Mouse (Mus musculus) midbrain, postnatal 0 days (tissue): ENCODE measurements around the gene Rb1. TPM values are rescaled to one million over a fixed set of nuclear protein-coding genes. Genes with fewer than 3 reads are reported as not detected.

ENCODE experiments used
- ATAC-seq: fragments of 200-750 bp; cut with Nextera tagmentation; 2 replicates; pipeline ENCODE4 v1.8.0; 2017; ENCODE audit warnings: moderate number of reproducible peaks, mild to moderate bottlenecking, moderate TSS enrichment, moderate library complexity; ENCODE audit not compliant: low FRiP score
- DNase-seq: peaks from one replicate; pipeline ENCODE4 v3.0.0-alpha.2; 2015; ENCODE audit warnings: low spot score
- H3K27ac ChIP-seq: fragments of 300-500 bp; sonication (generic); 2 replicates; pipeline ENCODE4 v1.5.1; 2014; ENCODE audit warnings: low read depth, mild to moderate bottlenecking, low read length, mixed read lengths
- H3K27me3 ChIP-seq: fragments of 300-500 bp; sonication (generic); 2 replicates; pipeline ENCODE4 v1.6.1; 2014; ENCODE audit warnings: low read length, control low read depth, mixed read lengths; ENCODE audit not compliant: insufficient read depth
- H3K36me3 ChIP-seq: fragments of 300-500 bp; sonication (generic); 2 replicates; pipeline ENCODE4 v1.6.1; 2014; ENCODE audit warnings: low read length, control low read depth, mixed read lengths; ENCODE audit not compliant: insufficient read depth
- H3K4me1 ChIP-seq: fragments of 300-500 bp; sonication (generic); 2 replicates; pipeline ENCODE4 v1.6.1; 2014; ENCODE audit warnings: mild to moderate bottlenecking, control low read depth, antibody characterized with exemption, low read length, mixed read lengths; ENCODE audit not compliant: insufficient read depth
- H3K4me2 ChIP-seq: fragments of 300-500 bp; sonication (generic); 2 replicates; pipeline ENCODE4 v1.6.1; 2014; ENCODE audit warnings: low read depth, mild to moderate bottlenecking, low read length, mixed read lengths; ENCODE audit not compliant: poor library complexity, severe bottlenecking
- H3K4me3 ChIP-seq: fragments of 300-500 bp; sonication (generic); 2 replicates; pipeline ENCODE4 v1.5.1; 2014; ENCODE audit warnings: low read depth, mild to moderate bottlenecking, low read length, moderate library complexity
- H3K9ac ChIP-seq: fragments of 300-500 bp; sonication (generic); replicated peaks from 2 replicates; pipeline ENCODE4 v1.6.1; 2014; ENCODE audit warnings: mild to moderate bottlenecking, low read length, moderate library complexity, mixed read lengths; ENCODE audit not compliant: poor library complexity, severe bottlenecking
- H3K9me3 ChIP-seq: fragments of 300-500 bp; sonication (generic); 2 replicates; pipeline ENCODE4 v1.6.1; 2016; ENCODE audit warnings: low read length, control low read depth
- CTCF ChIP-seq: IDR thresholded peaks from 2 replicates; pipeline ENCODE4 v1.5.1; 2016; ENCODE audit warnings: antibody characterized with exemption, mild to moderate bottlenecking
- WGBS: fragments of 180-500 bp; shearing (Covaris S2); extraction: QIAGEN DNeasy Blood & Tissue Kit; methylation state at CpG from one replicate; pipeline ENCODE4 v1.1.7; 2014; 5-methylcytosine and 5-hydroxymethylcytosine counted together
- polyA plus RNA-seq: library from polyadenylated mRNA; unstranded; fragments of >200 nt; fragmentation: Nextera tagmentation; extraction: Ambion mirVana; gene quantifications from 2 replicates; pipeline ENCODE4 v1.2.1, GENCODE M21; 2015
- total RNA-seq: library from RNA; depleted of rRNA; stranded (reverse); fragments of >200 nt; gene quantifications from 2 replicates; pipeline ENCODE4 v1.2.3, GENCODE M21; 2014

Gene Rb1
- total and polyA plus RNA-seq, 2 experiments from 2014 or later, result 17.3 to 32.7 TPM

- Histone ChIP-seq H3K36me3 (0 out of 2 replicates have a peak, but pooled peaks cover 3% of the 10 kb centered on the region), H3K4me1 (peaks cover 4% of the 10 kb centered on the region; the same call in 1 of the 2 replicates), H3K27me3 (no peaks in the 10 kb centered on the region), H3K9ac (no peak overlapping the region), H3K9me3 (no peaks in the 10 kb centered on the region), H3K27ac (no peak overlapping the region), H3K4me3 (no peak overlapping the region), H3K4me2 (no peak overlapping the region)
- WGBS, result 85% methylated on average over 3 of the region's 3 CpGs
- TF ChIP-seq CTCF, result no peak
- DNase-seq (no peak), ATAC-seq (no peak)
These were observed 177.5 kb downstream of the Rb1 start for GRCm38 (mm10) chr14:73148125-73148524.

GRCm38 (mm10) chr14:73146721-73147120 is 178.9 kb downstream of the Rb1 start:
- ATAC-seq (no peak), DNase-seq (no peak)
- H3K27me3 ChIP-seq, result no peaks in the 10 kb centered on the region
- no peak overlapping the region for H3K4me3 ChIP-seq
- no peak overlapping the region for H3K4me2 ChIP-seq
- no peaks in the 10 kb centered on the region for H3K9me3 ChIP-seq
- H3K9ac ChIP-seq, result no peak overlapping the region
- H3K4me1 ChIP-seq, result peaks cover 10% of the 10 kb centered on the region
- H3K36me3 ChIP-seq, result 0 out of 2 replicates have a peak, but pooled peaks cover 3% of the 10 kb centered on the region
- no peak for TF ChIP-seq CTCF
- no peak overlapping the region for H3K27ac ChIP-seq
- WGBS, result 73% methylated on average over 3 of the region's 3 CpGs

GRCm38 (mm10) chr14:73145531-73145930 is 180.1 kb downstream of the Rb1 start:
- TF ChIP-seq CTCF, result no peak
- Histone ChIP-seq H3K36me3 (no peaks in the 10 kb centered on the region), H3K27ac (no peak overlapping the region), H3K4me2 (no peak overlapping the region), H3K9me3 (no peaks in the 10 kb centered on the region), H3K4me3 (no peak overlapping the region), H3K9ac (no peak overlapping the region), H3K27me3 (no peaks in the 10 kb centered on the region), H3K4me1 (peaks cover 11% of the 10 kb centered on the region)
- 98% methylated on average over 4 of the region's 4 CpGs for WGBS
- ATAC-seq, result no peak
- DNase-seq, result no peak

- peak overlapping the region; percentile 89 for H3K4me3 ChIP-seq
- no peak for TF ChIP-seq CTCF
- H3K27ac ChIP-seq, result peak overlapping the region; percentile 97
- peak; percentile 2; the same call in 1 of the 2 replicates for ATAC-seq
- peaks cover 11% of the 10 kb centered on the region for H3K4me1 ChIP-seq
- H3K9me3 ChIP-seq, result no peaks in the 10 kb centered on the region
- no peak for DNase-seq
- H3K9ac ChIP-seq, result peak overlapping the region; percentile 97
- H3K27me3 ChIP-seq, result no peaks in the 10 kb centered on the region
- WGBS, result 34% methylated on average over 25 of the region's 25 CpGs
- peak overlapping the region; percentile 70 for H3K4me2 ChIP-seq
- H3K36me3 ChIP-seq, result no peaks in the 10 kb centered on the region
These were observed 181.8 kb downstream of the Rb1 start for GRCm38 (mm10) chr14:73143710-73144420.

GRCm38 (mm10) chr14:73142896-73143709 is 182.5 kb downstream of the Rb1 start:
- H3K36me3 ChIP-seq, result no peaks in the 10 kb centered on the region
- under 1% methylated on average over 59 of the region's 88 CpGs for WGBS
- TF ChIP-seq CTCF, result no peak
- H3K4me1 ChIP-seq, result peaks cover 11% of the 10 kb centered on the region
- H3K9ac ChIP-seq, result peak overlapping the region; percentile 97
- H3K27me3 ChIP-seq, result no peaks in the 10 kb centered on the region
- H3K27ac ChIP-seq, result peak overlapping the region; percentile 97
- peak; percentile 77 for DNase-seq
- H3K9me3 ChIP-seq, result no peaks in the 10 kb centered on the region
- peak; percentile 93 for ATAC-seq
- peak overlapping the region; percentile 70 for H3K4me2 ChIP-seq
- H3K4me3 ChIP-seq, result peak overlapping the region; percentile 89

GRCm38 (mm10) chr14:73142421-73142895 is 183.2 kb downstream of the Rb1 start:
- H3K9ac ChIP-seq, result peak overlapping the region; percentile 97
- DNase-seq, result peak; percentile 56
- WGBS, result 2% methylated on average over 11 of the region's 11 CpGs

More at GRCm38 (mm10) chr14:73142421-73142895, 183.2 kb downstream of the Rb1 start:
- no peaks in the 10 kb centered on the region for H3K36me3 ChIP-seq
- peak; percentile 24; the same call in 1 of the 2 replicates for ATAC-seq
- peaks cover 11% of the 10 kb centered on the region for H3K4me1 ChIP-seq
- H3K27me3 ChIP-seq, result no peaks in the 10 kb centered on the region
- peak overlapping the region; percentile 70 for H3K4me2 ChIP-seq
- TF ChIP-seq CTCF, result no peak
- H3K27ac ChIP-seq, result peak overlapping the region; percentile 97
- H3K9me3 ChIP-seq, result no peaks in the 10 kb centered on the region
- H3K4me3 ChIP-seq, result peak overlapping the region; percentile 89
